Mouse (Mus musculus) central nervous system, embryonic 11.5 days (tissue): ENCODE measurements around the gene Hook2. TPM values are rescaled to one million over a fixed set of nuclear protein-coding genes. Genes with fewer than 3 reads are reported as not detected.

Source experiments
- polyA plus RNA-seq: library from polyadenylated mRNA; depleted of rRNA; stranded (reverse); fragments of >200 nt; gene quantifications from 2 replicates; pipeline ENCODE4 v1.2.3, GENCODE M21; 2012; rRNA removed

Gene Hook2
- polyA plus RNA-seq, result 12.8 and 15.9 TPM in 2 replicates

GRCm38 (mm10) chr8:84990349-84990748 is at the start of gene Hook2:
TSS of gene Hook2 (plus strand) at chr8:84990603.

DNA sequence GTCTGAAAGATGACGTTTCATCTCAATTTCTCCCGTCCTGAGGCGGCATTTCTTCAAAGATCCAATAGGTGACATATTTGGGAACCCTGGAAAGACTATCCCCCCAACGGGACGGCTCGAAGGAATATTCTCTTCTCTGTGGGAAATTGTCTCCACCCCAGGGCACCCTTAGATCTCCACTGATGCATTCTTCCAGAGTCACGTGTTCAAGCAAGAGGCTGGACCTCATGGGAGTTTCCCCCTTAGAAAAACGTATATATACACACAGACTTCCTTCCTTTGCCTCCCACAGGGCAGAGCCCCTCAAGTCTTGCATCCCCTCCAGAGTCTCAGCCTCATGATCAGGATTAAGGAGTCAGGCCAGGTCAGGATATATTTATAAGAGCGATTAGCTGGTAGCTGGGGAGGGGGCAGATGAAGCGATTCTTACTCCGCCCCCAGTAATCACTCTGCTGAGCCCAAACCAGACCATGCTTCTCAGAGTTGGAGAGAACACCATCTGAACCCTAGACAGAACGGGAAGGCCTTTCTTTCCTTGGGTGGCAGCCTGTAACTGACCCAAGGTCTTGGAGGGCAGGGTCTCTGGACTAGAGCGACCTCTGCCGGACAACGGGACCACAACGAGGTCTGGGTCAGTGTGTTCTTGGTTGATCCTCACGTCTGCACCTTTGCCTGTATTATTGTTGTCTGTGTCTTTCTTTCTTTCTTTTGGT is 43.7 kb upstream of the Hook2 start, which contains the start of gene Rtbdn:
Rtbdn (plus strand) TSS at position 464 of the 713 bp plus-strand sequence.

GRCm38 (mm10) chr8:84969241-84970134 is 20.9 kb upstream of the Hook2 start, which contains the start of the genes Gm49661, Prdx2 and Rnaseh2a:
TSS of gene Gm49661 (minus strand) at chr8:84969433.
TSS of gene Prdx2 (plus strand) at chr8:84969587.
TSS of gene Rnaseh2a (minus strand) at chr8:84969767.

GRCm38 (mm10) chr8:84978248-84978940 is 12.0 kb upstream of the Hook2 start, which contains the start of gene Junb:
TSS of gene Junb (minus strand) at chr8:84978718.

GRCm38 (mm10) chr8:85014431-85014830 is 24.0 kb downstream of the Hook2 start, which contains the start of gene Best2:
TSS of gene Best2 (minus strand) at chr8:85014531.

DNA sequence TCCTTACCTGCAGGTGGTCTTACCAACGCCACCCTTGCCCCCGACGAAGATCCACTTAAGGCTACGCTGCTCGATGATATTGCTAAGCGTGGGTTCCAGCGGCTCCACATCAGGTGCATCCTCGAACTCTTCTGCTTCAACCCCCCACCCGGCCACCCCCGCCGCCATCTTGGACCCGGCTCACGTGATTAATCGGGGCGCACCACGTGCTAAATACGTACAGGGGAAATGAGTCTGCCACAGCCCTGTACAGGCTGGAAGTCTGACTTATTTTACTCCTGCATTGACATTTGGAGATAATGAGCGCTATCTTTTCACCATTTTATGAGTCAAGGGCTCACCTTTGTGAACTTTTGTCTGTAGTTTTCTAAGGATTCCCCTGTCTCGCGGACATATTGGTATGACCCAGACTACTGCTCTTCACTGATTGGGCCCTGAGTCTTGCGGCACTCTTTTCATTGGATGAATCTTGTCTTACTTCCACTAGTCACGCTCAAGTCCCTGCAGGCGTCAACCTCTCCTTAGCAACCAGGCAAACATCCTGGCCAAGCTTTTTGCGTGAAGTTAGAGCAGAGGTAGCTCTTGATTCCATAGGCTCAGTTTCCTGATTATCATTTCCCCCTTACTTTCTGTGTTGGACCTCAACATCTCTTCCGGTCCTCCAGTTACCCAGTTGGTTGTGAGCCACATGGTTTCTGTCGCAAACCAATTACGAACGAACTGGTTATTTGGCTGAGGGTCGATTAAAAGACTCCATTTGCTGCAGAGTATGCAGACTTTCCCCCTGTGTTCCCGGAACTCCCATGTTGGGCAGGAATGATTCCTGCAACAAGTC is 34.9 kb downstream of the Hook2 start, which contains the start of gene Asna1:
Asna1 (minus strand) TSS at position 184 of the 835 bp plus-strand sequence.

GRCm38 (mm10) chr8:85026670-85027515 is 36.5 kb downstream of the Hook2 start, which contains the start of gene Trir:
TSS of gene Trir (plus strand) at chr8:85026823.

DNA sequence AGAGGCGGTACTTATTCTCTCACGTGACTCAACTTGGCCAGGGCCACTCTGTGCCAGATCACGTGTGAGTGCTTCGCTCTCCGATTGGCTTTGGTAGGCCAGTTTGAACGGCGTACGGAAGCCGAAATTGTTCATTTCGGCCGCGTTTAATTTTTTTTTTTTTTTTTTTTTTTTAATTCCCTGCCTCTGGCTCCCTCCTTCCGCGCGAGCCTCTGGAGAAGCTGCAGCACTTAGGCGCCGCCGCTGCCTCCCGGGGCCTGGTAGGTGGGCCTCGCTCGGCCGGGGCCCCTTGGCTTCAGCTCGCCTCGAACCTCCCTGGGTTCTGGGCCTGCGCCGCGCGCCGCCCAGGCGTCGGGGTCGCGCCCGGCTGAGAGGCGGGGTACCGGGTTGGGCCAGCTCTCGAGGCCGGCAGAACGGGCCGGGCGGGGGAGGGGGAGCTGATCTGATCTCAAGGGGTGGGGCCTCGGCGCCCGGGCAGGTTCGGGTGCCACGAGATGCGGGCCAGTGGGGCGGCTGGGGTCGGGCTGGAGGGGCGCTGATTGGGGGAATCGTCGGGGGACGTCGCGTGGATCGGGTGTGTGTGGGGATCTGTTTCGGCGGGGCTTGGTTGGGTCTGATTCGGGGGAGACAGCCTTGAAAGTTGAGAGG is 46.4 kb downstream of the Hook2 start, which contains the start of gene Tnpo2:
Tnpo2 (plus strand) TSS at position 198 of the 648 bp plus-strand sequence.

Other genes with a start within 250 kb of the Hook2 start
- 7.8 and 9.6 TPM in 2 replicates for gene Nfix, start 190.3 kb upstream of the Hook2 start, polyA plus RNA-seq
- 3.2 and 4.7 TPM in 2 replicates for gene Dand5, start 167.8 kb upstream of the Hook2 start, polyA plus RNA-seq
- gene Gadd45gip1, start 159.1 kb upstream of the Hook2 start, polyA plus RNA-seq, result 29.3 and 32.5 TPM in 2 replicates
- gene Rad23a, start 149.9 kb upstream of the Hook2 start, polyA plus RNA-seq, result 65.7 and 76.9 TPM in 2 replicates
- gene Calr, start 143.7 kb upstream of the Hook2 start, polyA plus RNA-seq, result 669 and 1,481 TPM in 2 replicates
- gene Farsa, start 133.6 kb upstream of the Hook2 start, polyA plus RNA-seq, result 97.5 and 98.6 TPM in 2 replicates
- 38.7 and 41.1 TPM in 2 replicates for gene Syce2, start 118.5 kb upstream of the Hook2 start, polyA plus RNA-seq
- gene Gcdh, start 96.7 kb upstream of the Hook2 start, polyA plus RNA-seq, result 47.6 and 59.7 TPM in 2 replicates
- gene Klf1, start 88.7 kb upstream of the Hook2 start, polyA plus RNA-seq, result 13.0 and 22.9 TPM in 2 replicates
- gene Dnase2a, start 82.0 kb upstream of the Hook2 start, polyA plus RNA-seq, result 8.9 and 10.6 TPM in 2 replicates
- 21.4 and 22.8 TPM in 2 replicates for gene Mast1, start 53.2 kb upstream of the Hook2 start, polyA plus RNA-seq
- 1.1 TPM in 2 replicates for gene Rtbdn, start 43.6 kb upstream of the Hook2 start, polyA plus RNA-seq
- not detected in 2 replicates for gene Gm49661, start 21.2 kb upstream of the Hook2 start, polyA plus RNA-seq
- 836 and 1,138 TPM in 2 replicates for gene Prdx2, start 21.0 kb upstream of the Hook2 start, polyA plus RNA-seq
- 85.7 and 158 TPM in 2 replicates for gene Rnaseh2a, start 20.8 kb upstream of the Hook2 start, polyA plus RNA-seq
- 3.7 and 3.8 TPM in 2 replicates for gene Junb, start 11.9 kb upstream of the Hook2 start, polyA plus RNA-seq
- 0.04 TPM in 1 of 2 replicates, not detected in the other for gene Best2, start 23.9 kb downstream of the Hook2 start, polyA plus RNA-seq
- 186 and 196 TPM in 2 replicates for gene Asna1, start 34.7 kb downstream of the Hook2 start, polyA plus RNA-seq
- 185 and 357 TPM in 2 replicates for gene Trir, start 36.2 kb downstream of the Hook2 start, polyA plus RNA-seq
- gene Tnpo2, start 46.3 kb downstream of the Hook2 start, polyA plus RNA-seq, result 72.4 and 83.1 TPM in 2 replicates
- gene Fbxw9, start 69.5 kb downstream of the Hook2 start, polyA plus RNA-seq, result 40.9 and 42.1 TPM in 2 replicates
- gene Gm5741, start 77.4 kb downstream of the Hook2 start, polyA plus RNA-seq, result 0.71 and 0.82 TPM in 2 replicates
- 44.7 and 49.4 TPM in 2 replicates for gene Dhps, start 81.2 kb downstream of the Hook2 start, polyA plus RNA-seq
- 85.3 and 89.8 TPM in 2 replicates for gene Wdr83os, start 90.1 kb downstream of the Hook2 start, polyA plus RNA-seq
- 72.7 and 84.7 TPM in 2 replicates for gene Wdr83, start 90.7 kb downstream of the Hook2 start, polyA plus RNA-seq
- 18.3 and 21.6 TPM in 2 replicates for gene Man2b1, start 92.7 kb downstream of the Hook2 start, polyA plus RNA-seq
- 1.3 and 2.0 TPM in 2 replicates for gene Zfp791, start 132.5 kb downstream of the Hook2 start, polyA plus RNA-seq
- gene Cks1brt, start 161.3 kb downstream of the Hook2 start, polyA plus RNA-seq, result not detected in 2 replicates
- gene Olfr371, start 235.4 kb downstream of the Hook2 start, polyA plus RNA-seq, result not detected in 2 replicates